Comparison of ENCODE assay signal across 9 mouse cellular contexts in genomic region chr6:31189060-31189459, GRCm38 (mm10).
DNase-seq lines count a peak whose midpoint lies in the region; ATAC-seq and TF ChIP-seq lines count a peak whose summit lies in the region.
"Had no signal": no experiment of that assay in that cellular context is flagged by ENCODE, and none has a peak within 500 bp of the region (broad histone marks: within the 10 kb centered on the region; RNA-seq: fewer than 3 reads in every experiment).

No protein-coding gene starts in this region.

- peak; percentile 91 for DNase-seq in heart, adult 11 months
- DNase-seq in heart, adult 9 months (ENCODE audit: low spot score in 2 of 2), result no peak
- DNase-seq in testis, postnatal 14 days (ENCODE audit: low spot score), result no peak
- DNase-seq in forebrain, embryonic 14.5 days (ENCODE audit: low spot score), result peak; percentile 33
- DNase-seq in midbrain, postnatal 0 days (ENCODE audit: low spot score), result peak; percentile 59
- no peak for DNase-seq in frontal cortex, postnatal 14 days (ENCODE audit: low spot score in 2 of 2)
- no peak for DNase-seq in spleen, postnatal 14 days (ENCODE audit: low spot score in 2 of 2)

- H3K9ac ChIP-seq in forebrain, embryonic 14.5 days (ENCODE audit: low read length), result no peak overlapping the region
- no peak overlapping the region for H3K9ac ChIP-seq in midbrain, postnatal 0 days (replicated peaks; ENCODE audit: low read length, poor library complexity, severe bottlenecking)
- H3K9ac ChIP-seq: limb, embryonic 13.5 days had no signal

- no peak for TF ChIP-seq POLR2A in testis, adult 2 months (IDR thresholded peaks at IDR 0.05; ENCODE audit: control insufficient read depth, low read depth, low read length)

- no peak overlapping the region for H3K27ac ChIP-seq in testis, adult 2 months (ENCODE audit: control insufficient read depth, insufficient read depth, low read depth, low read length)
- H3K27ac ChIP-seq in forebrain, embryonic 14.5 days (ENCODE audit: low read depth, low read length), result no peak overlapping the region
- no peak overlapping the region for H3K27ac ChIP-seq in midbrain, postnatal 0 days (ENCODE audit: low read depth, low read length)
- H3K27ac ChIP-seq: limb, embryonic 13.5 days had no signal

- H3K4me2 ChIP-seq in forebrain, embryonic 14.5 days (ENCODE audit: low read length), result no peak overlapping the region
- no peak overlapping the region for H3K4me2 ChIP-seq in midbrain, postnatal 0 days (ENCODE audit: low read depth, low read length, poor library complexity, severe bottlenecking)
- H3K4me2 ChIP-seq: limb, embryonic 13.5 days had no signal

- peaks cover 5% of the 10 kb centered on the region for H3K4me1 ChIP-seq in testis, adult 2 months (ENCODE audit: control insufficient read depth, insufficient read depth, low read length)
- no peaks in the 10 kb centered on the region; the same call in 1 of the 2 replicates for H3K4me1 ChIP-seq in forebrain, embryonic 14.5 days (ENCODE audit: control insufficient read depth, insufficient read depth, low read length)
- H3K4me1 ChIP-seq in midbrain, postnatal 0 days (ENCODE audit: insufficient read depth, low read length), result no peaks in the 10 kb centered on the region
- H3K4me1 ChIP-seq: limb, embryonic 13.5 days had no signal

- no peak for ATAC-seq in forebrain, embryonic 14.5 days
- no peak for ATAC-seq in midbrain, postnatal 0 days (ENCODE audit: low FRiP score)

- no peaks in the 10 kb centered on the region for H3K36me3 ChIP-seq in testis, adult 2 months (ENCODE audit: control insufficient read depth, insufficient read depth, low read length)
- no peaks in the 10 kb centered on the region for H3K36me3 ChIP-seq in forebrain, embryonic 14.5 days (ENCODE audit: control insufficient read depth, insufficient read depth, low read length)
- H3K36me3 ChIP-seq in midbrain, postnatal 0 days (ENCODE audit: insufficient read depth, low read length), result no peaks in the 10 kb centered on the region
- H3K36me3 ChIP-seq: limb, embryonic 13.5 days had no signal

- no peak overlapping the region for H3K4me3 ChIP-seq in testis, adult 2 months (ENCODE audit: control insufficient read depth, low read depth, low read length)
- H3K4me3 ChIP-seq in forebrain, embryonic 14.5 days (ENCODE audit: low read depth, low read length), result no peak overlapping the region
- no peak overlapping the region for H3K4me3 ChIP-seq in midbrain, postnatal 0 days (ENCODE audit: low read depth, low read length)
- H3K4me3 ChIP-seq: limb, embryonic 13.5 days had no signal

- H3K9me3 ChIP-seq in forebrain, embryonic 14.5 days (replicated peaks; ENCODE audit: control insufficient read depth, low read length), result no peaks in the 10 kb centered on the region
- no peaks in the 10 kb centered on the region for H3K9me3 ChIP-seq in midbrain, postnatal 0 days (ENCODE audit: low read length)
- H3K9me3 ChIP-seq: limb, embryonic 13.5 days had no signal

- 51% methylated on average over 7 of the region's 7 CpGs for WGBS in forebrain, embryonic 14.5 days
- 64% methylated on average over 7 of the region's 7 CpGs for WGBS in midbrain, postnatal 0 days

- H3K27me3 ChIP-seq in testis, adult 2 months (ENCODE audit: control insufficient read depth, insufficient read depth, low read length), result no peaks in the 10 kb centered on the region
- no peaks in the 10 kb centered on the region for H3K27me3 ChIP-seq in forebrain, embryonic 14.5 days (replicated peaks; ENCODE audit: control insufficient read depth, insufficient read depth, low read length)
- no peaks in the 10 kb centered on the region for H3K27me3 ChIP-seq in midbrain, postnatal 0 days (ENCODE audit: insufficient read depth, low read length)
- H3K27me3 ChIP-seq: limb, embryonic 13.5 days had no signal

- TF ChIP-seq CTCF in testis, adult 2 months (IDR thresholded peaks at IDR 0.05; ENCODE audit: control insufficient read depth, insufficient read depth, insufficient replicate concordance, low read depth, low read length), result peak; percentile 45; the same call in 1 of the 2 replicates
- TF ChIP-seq CTCF in midbrain, postnatal 0 days (IDR thresholded peaks at IDR 0.05), result peak; percentile 72

Comparison
In these comparisons a context has a peak if more than half of its experiments do, and no peak if none do; other contexts are left out.
1. DNase-seq: peak in heart, adult 11 months (single experiment), forebrain, embryonic 14.5 days (single experiment) and midbrain, postnatal 0 days (single experiment); none in heart, adult 9 months (0 of 2), testis, postnatal 14 days (single experiment), frontal cortex, postnatal 14 days (0 of 2) and spleen, postnatal 14 days (0 of 2).